Mouse (Mus musculus) limb, embryonic 14.5 days (tissue): ENCODE results near the gene Pigs. TPM values are rescaled to one million over a fixed set of nuclear protein-coding genes. Genes with fewer than 3 reads are reported as not detected.

Experiments
- ATAC-seq: fragments of 200-750 bp; cut with Nextera tagmentation; 2 replicates; pipeline ENCODE4 v1.8.0; 2017; ENCODE audit warnings: low read depth, moderate number of reproducible peaks, moderate TSS enrichment; ENCODE audit not compliant: low FRiP score
- DNase-seq: peaks from one replicate; pipeline ENCODE4 v3.0.0-alpha.2; 2015; ENCODE audit warnings: low spot score
- H3K27ac ChIP-seq: fragments of 300-500 bp; sonication (generic); replicated peaks from 2 replicates; pipeline ENCODE4 v1.5.1; 2014; ENCODE audit warnings: low read depth, mild to moderate bottlenecking, low read length, moderate library complexity, mixed read lengths
- H3K27me3 ChIP-seq: fragments of 300-500 bp; sonication (generic); 2 replicates; pipeline ENCODE4 v1.6.1; 2014; ENCODE audit warnings: low read length, mixed read lengths; ENCODE audit not compliant: control insufficient read depth, insufficient read depth
- H3K36me3 ChIP-seq: fragments of 300-500 bp; sonication (generic); 2 replicates; pipeline ENCODE4 v1.6.1; 2014; ENCODE audit warnings: mild to moderate bottlenecking, low read length, moderate library complexity, mixed read lengths; ENCODE audit not compliant: control insufficient read depth, insufficient read depth
- H3K4me1 ChIP-seq: fragments of 300-500 bp; sonication (generic); 2 replicates; pipeline ENCODE4 v1.6.1; 2014; ENCODE audit warnings: antibody characterized with exemption, low read length, mixed read lengths; ENCODE audit not compliant: control insufficient read depth, insufficient read depth
- H3K4me2 ChIP-seq: fragments of 300-500 bp; sonication (generic); replicated peaks from 2 replicates; pipeline ENCODE4 v1.6.1; 2014; ENCODE audit warnings: low read depth, mild to moderate bottlenecking, low read length, moderate library complexity; ENCODE audit not compliant: severe bottlenecking
- H3K4me3 ChIP-seq: fragments of 300-500 bp; sonication (generic); replicated peaks from 2 replicates; pipeline ENCODE4 v1.5.1; 2014; ENCODE audit warnings: low read length
- H3K9ac ChIP-seq: fragments of 300-500 bp; sonication (generic); 2 replicates; pipeline ENCODE4 v1.6.1; 2014; ENCODE audit warnings: mild to moderate bottlenecking, low read depth, low read length, moderate library complexity; ENCODE audit not compliant: severe bottlenecking
- H3K9me3 ChIP-seq: fragments of 300-500 bp; sonication (generic); 2 replicates; pipeline ENCODE4 v1.6.1; 2016; ENCODE audit warnings: low read length; ENCODE audit not compliant: control insufficient read depth
- POLR2A ChIP-seq: fragments of 200-500 bp; IDR thresholded peaks from 2 replicates; pipeline ENCODE4 v1.8.0; 2012; ENCODE audit warnings: inconsistent platforms, mild to moderate bottlenecking, moderate library complexity, borderline replicate concordance; ENCODE audit not compliant: insufficient read depth, insufficient read length; ENCODE audit errors: extremely low read depth
- WGBS: fragments of 180-500 bp; shearing (Covaris S2); extraction: QIAGEN DNeasy Blood & Tissue Kit; methylation state at CpG from one replicate; pipeline ENCODE4 v1.1.7; 2014; 5-methylcytosine and 5-hydroxymethylcytosine counted together
- polyA plus RNA-seq, 2 experiments: library from polyadenylated mRNA; depleted of rRNA in 1 of 2; stranded (reverse) in 1 of 2; unstranded in 1 of 2; fragments of >200 nt; fragmentation: Nextera tagmentation in 1 of 2; extraction: Ambion mirVana in 1 of 2; gene quantifications; 2 replicates each; pipeline versions ENCODE4 v1.2.1 to v1.2.3; 2012 to 2014

Gene Pigs
- polyA plus RNA-seq, 2 experiments: 79.7 to 95.5 TPM

DNA sequence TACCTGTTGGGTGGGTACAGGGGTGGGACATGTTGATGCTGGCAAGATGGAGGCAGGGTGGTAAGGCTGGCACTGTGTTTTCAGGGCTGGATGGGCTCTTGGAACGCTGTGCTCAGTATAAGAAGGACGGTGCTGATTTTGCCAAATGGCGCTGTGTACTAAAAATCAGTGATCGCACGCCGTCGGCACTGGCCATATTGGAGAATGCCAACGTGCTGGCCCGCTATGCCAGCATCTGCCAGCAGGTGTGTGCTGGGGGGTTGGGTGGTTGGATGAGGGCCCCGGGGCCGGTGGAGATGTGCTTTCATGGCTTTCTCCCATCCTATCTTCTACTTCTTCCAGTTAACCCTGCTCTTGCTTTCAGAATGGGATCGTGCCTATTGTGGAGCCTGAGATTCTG lies 3.2 kb upstream of the Pigs start:
- H3K27ac ChIP-seq: no peak overlapping the region
- H3K4me2 ChIP-seq: no peak overlapping the region
- WGBS: 94% methylated on average over 12 of the region's 12 CpGs
- DNase-seq: no peak
- no peak for ATAC-seq
- TF ChIP-seq POLR2A: no peak
- H3K9me3 ChIP-seq: no peaks in the 10 kb centered on the region
- no peak overlapping the region for H3K9ac ChIP-seq
- H3K4me1 ChIP-seq: peaks cover 20% of the 10 kb centered on the region
- H3K36me3 ChIP-seq: peaks cover 20% of the 10 kb centered on the region
- no peaks in the 10 kb centered on the region for H3K27me3 ChIP-seq
- H3K4me3 ChIP-seq: no peak overlapping the region

DNA sequence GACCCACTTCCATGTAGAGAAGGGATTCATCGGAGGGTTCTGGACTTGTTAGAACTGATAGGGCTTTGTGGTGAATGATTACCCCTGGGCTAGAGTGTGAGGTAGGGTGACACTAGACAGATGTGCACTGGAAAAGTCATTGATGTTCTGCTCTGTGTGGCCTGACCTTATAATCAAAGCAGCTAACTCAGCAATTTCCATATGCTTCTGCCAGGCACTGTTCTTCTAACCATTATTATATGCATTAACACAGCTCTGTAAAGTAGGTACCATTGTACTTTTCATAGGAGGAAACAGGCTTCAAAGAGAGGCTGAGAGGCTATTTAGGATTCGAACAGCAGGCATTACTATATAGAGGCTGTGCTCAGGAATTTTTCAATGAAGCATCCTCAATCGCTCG lies 1.0 kb upstream of the Pigs start:
- no peak for TF ChIP-seq POLR2A
- no peak overlapping the region for H3K4me2 ChIP-seq
- H3K9ac ChIP-seq: no peak overlapping the region
- 0 out of 2 replicates have a peak, but pooled peaks cover 2% of the 10 kb centered on the region for H3K36me3 ChIP-seq
- no peaks in the 10 kb centered on the region for H3K9me3 ChIP-seq
- no peak for ATAC-seq
- no peak overlapping the region for H3K27ac ChIP-seq
- H3K4me1 ChIP-seq: peaks cover 18% of the 10 kb centered on the region
- no peaks in the 10 kb centered on the region for H3K27me3 ChIP-seq
- H3K4me3 ChIP-seq: no peak overlapping the region
- DNase-seq: no peak
- WGBS: 88% methylated on average over 4 of the region's 4 CpGs

DNA sequence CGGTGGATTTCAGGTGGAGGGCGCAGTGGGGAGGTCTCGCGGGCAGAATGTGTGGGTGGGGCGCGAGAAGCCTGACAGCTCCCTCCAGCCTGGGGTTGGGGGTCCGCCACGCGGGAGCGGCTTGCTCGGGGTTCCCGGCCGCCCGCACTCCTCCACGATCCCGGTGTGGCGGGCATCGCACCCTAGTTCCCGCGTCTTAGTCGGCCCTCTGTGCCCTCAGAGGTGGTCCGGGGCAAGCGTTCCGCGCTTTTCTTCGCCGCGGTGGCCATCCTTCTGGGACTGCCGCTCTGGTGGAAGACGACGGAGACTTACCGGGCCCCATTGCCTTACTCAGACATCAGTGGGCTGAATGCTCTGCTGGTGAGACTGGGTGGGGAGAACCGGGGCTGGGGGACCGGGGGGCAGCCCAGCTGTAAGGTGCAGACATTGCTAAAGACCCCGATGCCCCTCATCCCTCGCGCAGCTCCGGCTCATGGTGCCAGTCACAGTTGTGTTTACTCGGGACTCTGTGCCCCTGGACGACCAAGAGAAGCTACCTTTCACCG lies 369 bp downstream of the Pigs start:
- Histone ChIP-seq H3K27me3 (no peaks in the 10 kb centered on the region), H3K9me3 (no peaks in the 10 kb centered on the region), H3K4me1 (peaks cover 5% of the 10 kb centered on the region; the same call in 1 of the 2 replicates), H3K4me2 (peak overlapping the region; percentile 77), H3K4me3 (peak overlapping the region; percentile 64), H3K9ac (peak overlapping the region; percentile 66), H3K36me3 (peaks cover 16% of the 10 kb centered on the region), H3K27ac (no peak overlapping the region)
- DNase-seq (no peak), ATAC-seq (peak; percentile 56; the same call in 1 of the 2 replicates)
- no peak for TF ChIP-seq POLR2A
- WGBS: 2% methylated on average over 23 of the region's 41 CpGs

DNA sequence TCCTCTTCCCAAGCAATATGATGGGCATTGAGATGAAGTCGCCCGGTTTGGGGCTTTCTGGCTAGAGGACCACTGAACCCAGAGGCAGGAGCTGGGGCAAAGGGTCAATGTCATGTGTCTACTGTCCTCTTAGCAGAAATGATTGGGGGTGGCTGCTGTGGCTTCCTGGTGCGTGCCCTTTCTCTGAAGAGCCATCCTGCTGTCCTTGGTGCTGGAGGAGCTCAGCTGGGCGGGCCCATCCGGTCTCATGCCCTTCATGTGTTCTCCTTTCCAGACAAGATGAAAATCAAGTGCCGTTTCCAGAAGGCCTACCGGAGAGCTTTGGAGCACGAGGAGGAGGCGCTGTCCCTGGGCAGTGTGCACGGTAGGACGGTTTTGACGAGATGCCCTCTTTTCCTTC lies 4.5 kb downstream of the Pigs start:
- Histone ChIP-seq H3K4me3 (no peak overlapping the region), H3K4me1 (peaks cover 5% of the 10 kb centered on the region; the same call in 1 of the 2 replicates), H3K9ac (no peak overlapping the region), H3K36me3 (peaks cover 40% of the 10 kb centered on the region), H3K4me2 (no peak overlapping the region), H3K27ac (no peak overlapping the region), H3K9me3 (no peaks in the 10 kb centered on the region), H3K27me3 (no peaks in the 10 kb centered on the region)
- ATAC-seq (no peak), DNase-seq (no peak)
- no peak for TF ChIP-seq POLR2A
- WGBS: 97% methylated on average over 12 of the region's 12 CpGs

DNA sequence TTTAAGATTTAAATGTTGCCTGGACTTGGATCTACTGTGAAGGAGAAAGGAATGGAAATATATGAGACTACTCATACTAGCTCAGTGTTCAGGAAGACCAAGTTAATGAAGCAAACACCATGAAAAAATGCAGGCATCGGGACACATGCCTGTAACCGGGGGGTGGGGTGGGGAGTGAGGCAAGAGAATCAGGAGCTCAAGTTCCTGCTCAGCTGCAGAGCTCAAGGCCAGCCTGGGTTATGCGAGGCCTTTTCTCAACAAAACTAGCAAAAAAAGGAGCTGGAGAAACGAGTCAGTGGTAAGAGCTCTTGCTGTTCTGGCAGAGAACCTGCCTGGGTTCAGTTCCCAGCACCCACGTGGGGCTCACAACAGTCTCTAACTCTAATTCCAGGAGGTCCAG lies 5.8 kb downstream of the Pigs start:
- Histone ChIP-seq H3K36me3 (peaks cover 48% of the 10 kb centered on the region), H3K9ac (no peak overlapping the region), H3K4me1 (peaks cover 2% of the 10 kb centered on the region; the same call in 1 of the 2 replicates), H3K4me3 (no peak overlapping the region), H3K9me3 (no peaks in the 10 kb centered on the region), H3K4me2 (no peak overlapping the region), H3K27me3 (no peaks in the 10 kb centered on the region), H3K27ac (no peak overlapping the region)
- no peak for ATAC-seq
- DNase-seq: no peak
- 94% methylated on average over 5 of the region's 5 CpGs for WGBS
- no peak for TF ChIP-seq POLR2A
